Mouse (Mus musculus) cortical plate, adult 2 months (tissue): ENCODE measurements around the gene Mef2b. TPM values are rescaled to one million over a fixed set of nuclear protein-coding genes. Genes with fewer than 3 reads are reported as not detected.

ENCODE experiments used
- H3K27ac ChIP-seq: fragments of 200-500 bp; 2 replicates; pipeline ENCODE4 v1.5.1; 2012; ENCODE audit warnings: low read length, control low read depth, inconsistent platforms; ENCODE audit not compliant: insufficient read depth
- H3K4me1 ChIP-seq: fragments of 200-500 bp; 2 replicates; pipeline ENCODE4 v1.6.1; 2011; ENCODE audit warnings: low read length; ENCODE audit not compliant: control insufficient read depth, insufficient read depth
- H3K4me3 ChIP-seq: fragments of 200-500 bp; 2 replicates; pipeline ENCODE4 v1.5.1; 2011; ENCODE audit warnings: mild to moderate bottlenecking, low read length, control low read depth; ENCODE audit not compliant: insufficient read depth
- CTCF ChIP-seq: fragments of 200-500 bp; IDR thresholded peaks from 2 replicates; pipeline ENCODE4 v1.5.1; 2011; ENCODE audit warnings: mild to moderate bottlenecking, control low read depth, low read length; ENCODE audit not compliant: insufficient read depth; ENCODE audit errors: extremely low read depth
- POLR2A ChIP-seq: fragments of 200-500 bp; IDR thresholded peaks from 2 replicates; pipeline ENCODE4 v1.6.1; 2011; ENCODE audit warnings: mild to moderate bottlenecking, low read length, control low read depth; ENCODE audit not compliant: insufficient read depth; ENCODE audit errors: extremely low read depth
- polyA plus RNA-seq: library from polyadenylated mRNA; depleted of rRNA; stranded (reverse); fragments of >200 nt; gene quantifications from 2 replicates; pipeline ENCODE4 v1.2.3, GENCODE M21; 2012

Mef2b gene
- polyA plus RNA-seq, 1 experiment: 0.17 TPM

DNA sequence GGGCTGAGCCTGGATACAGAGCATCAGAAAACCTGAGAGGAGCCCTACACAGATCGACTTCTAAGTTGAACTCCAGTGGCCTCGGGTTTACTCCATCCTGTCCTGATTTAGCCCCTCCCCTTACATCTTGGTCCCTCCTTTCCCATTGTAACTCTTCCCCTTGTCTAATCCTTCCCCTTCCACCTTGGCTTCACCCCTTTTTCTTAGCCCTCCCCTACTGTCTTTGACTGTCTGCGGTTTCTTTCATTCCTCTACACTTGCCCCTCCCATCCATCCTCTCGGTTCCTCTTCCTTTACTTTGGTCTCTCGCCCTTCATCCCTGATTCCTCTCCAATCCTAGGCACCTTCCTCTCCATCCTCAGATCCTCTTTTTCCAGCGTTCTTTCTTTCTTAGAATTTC, 25.0 kb upstream of the Mef2b start:
- Histone ChIP-seq H3K4me3 (no peak overlapping the region), H3K4me1 (peaks cover 19% of the 10 kb centered on the region), H3K27ac (no peak overlapping the region)
- no peak for TF ChIP-seq CTCF
- TF ChIP-seq POLR2A: no peak

DNA sequence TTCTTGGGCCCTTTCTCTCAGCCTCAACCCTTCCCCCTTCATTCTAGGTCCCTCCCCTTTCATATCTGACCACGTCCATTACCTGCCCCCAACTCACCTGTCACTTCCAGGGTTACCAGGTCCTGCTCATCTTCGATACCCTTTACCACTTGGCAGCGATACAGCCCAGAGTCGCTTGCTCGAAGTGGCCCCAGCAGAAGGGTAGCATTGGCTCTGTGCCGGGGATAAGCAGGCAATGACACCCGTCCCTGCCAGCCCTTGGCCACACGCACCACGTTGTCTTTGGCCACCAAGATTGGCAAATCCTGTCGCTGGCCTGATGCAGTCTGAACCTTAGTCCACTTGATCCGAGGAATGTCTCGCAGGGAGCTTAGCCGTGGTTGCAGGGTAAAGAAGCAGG, 24.6 kb upstream of the Mef2b start:
- peaks cover 16% of the 10 kb centered on the region for H3K4me1 ChIP-seq
- TF ChIP-seq CTCF (no peak), POLR2A (no peak)
- no peak overlapping the region for H3K4me3 ChIP-seq
- H3K27ac ChIP-seq: no peak overlapping the region

DNA sequence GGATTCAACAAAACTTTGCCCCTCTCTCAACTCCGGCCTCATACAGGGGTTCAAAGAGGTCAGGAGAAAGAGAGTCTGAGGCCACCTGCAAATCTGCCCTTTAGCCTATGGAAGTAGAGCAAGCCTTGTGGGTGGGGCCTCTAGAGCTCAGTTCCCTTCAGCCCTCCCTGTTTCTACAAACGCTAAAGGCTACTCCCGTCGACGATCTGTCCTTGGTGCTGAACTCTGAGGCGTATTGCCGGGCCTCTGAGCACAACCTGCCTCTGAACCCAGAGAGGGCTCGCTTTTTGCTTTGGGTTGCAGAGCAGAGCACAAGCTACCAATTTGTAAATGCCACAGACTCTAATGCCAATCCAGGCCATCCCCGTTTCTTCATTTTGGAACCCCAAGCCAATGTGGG, 21.9 kb upstream of the Mef2b start:
- Histone ChIP-seq H3K27ac (no peak overlapping the region), H3K4me1 (peaks cover 15% of the 10 kb centered on the region), H3K4me3 (peak overlapping the region; percentile 62; the same call in 1 of the 2 replicates)
- TF ChIP-seq CTCF: no peak
- TF ChIP-seq POLR2A: no peak

DNA sequence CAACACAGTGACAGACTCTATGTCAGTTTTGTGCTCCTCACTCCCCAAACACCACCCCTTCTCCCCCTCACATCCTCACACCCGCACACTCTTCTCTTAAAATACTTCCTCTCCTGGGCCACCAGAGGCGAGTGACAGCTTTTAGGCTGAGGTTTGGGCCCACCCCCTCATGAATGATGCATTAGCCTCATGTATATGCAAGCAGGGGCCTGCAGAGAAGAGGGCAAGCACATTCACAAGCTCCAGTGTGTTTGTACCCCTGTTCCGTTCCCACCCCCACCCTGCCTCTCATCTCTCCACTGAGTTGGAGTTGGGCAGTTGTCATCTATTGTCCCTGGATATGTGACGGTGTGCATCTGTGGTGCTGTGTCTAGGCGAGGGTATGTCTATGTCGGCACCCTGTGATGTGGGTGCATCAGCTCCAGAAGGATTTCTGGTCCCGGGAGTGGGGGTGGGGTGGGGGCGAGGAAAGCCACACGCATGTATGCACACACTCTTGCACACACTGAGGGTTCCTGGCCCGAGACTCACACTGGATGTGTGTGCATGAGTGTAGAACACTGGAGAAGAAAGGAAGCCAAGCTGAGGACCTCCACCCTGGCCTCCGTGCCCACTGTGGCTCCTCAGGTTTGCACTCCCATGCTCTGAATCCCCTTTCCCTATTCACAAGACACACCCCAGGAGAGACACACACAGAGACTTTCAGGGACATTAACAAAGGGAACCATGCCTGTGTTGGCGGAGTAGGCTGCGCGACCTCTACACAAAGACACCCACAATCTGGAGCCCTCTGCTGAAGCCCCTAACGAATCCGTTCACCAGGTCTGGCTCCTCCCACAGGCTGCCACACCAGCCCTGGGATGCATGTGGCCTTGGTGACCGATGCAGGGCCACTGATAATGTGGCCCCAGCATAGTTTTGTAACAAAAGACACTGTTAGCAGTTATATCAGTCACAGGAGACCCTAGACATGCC, 20.5 kb upstream of the Mef2b start:
- TF ChIP-seq CTCF (no peak), POLR2A (peak; percentile 68)
- Histone ChIP-seq H3K4me3 (peak overlapping the region; percentile 62), H3K4me1 (peaks cover 10% of the 10 kb centered on the region), H3K27ac (peak overlapping the region; percentile 38)

DNA sequence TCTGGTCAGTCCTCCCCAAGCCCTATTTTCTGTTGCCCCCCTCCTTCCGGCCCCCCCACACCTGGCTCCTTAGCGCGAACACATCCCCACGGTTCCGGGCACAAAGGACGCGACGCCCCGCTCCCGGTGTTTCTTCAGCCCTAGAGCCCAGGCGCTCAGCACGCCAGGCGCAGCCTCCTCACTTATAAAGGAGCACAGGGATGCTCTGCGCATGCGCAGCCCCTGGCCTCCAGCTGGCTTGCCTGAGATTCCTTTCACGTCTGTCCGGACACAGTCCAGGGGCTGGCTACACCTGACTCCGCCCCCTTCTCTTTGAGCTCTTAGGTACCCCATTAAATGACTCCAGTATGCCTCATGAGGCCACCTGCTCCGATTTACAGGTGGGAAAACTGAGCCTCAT, 18.8 kb upstream of the Mef2b start, which contains the start of gene Ncan:
Ncan (minus strand) TSS at position 207 of the 400 bp plus-strand sequence.
- Histone ChIP-seq H3K4me3 (peak within 1 kb of the TSS; percentile 62), H3K27ac (peak within 1 kb of the TSS; percentile 38), H3K4me1 (peaks cover 12% of the 10 kb centered on the region)
- TF ChIP-seq POLR2A (peak; percentile 100), CTCF (no peak)

DNA sequence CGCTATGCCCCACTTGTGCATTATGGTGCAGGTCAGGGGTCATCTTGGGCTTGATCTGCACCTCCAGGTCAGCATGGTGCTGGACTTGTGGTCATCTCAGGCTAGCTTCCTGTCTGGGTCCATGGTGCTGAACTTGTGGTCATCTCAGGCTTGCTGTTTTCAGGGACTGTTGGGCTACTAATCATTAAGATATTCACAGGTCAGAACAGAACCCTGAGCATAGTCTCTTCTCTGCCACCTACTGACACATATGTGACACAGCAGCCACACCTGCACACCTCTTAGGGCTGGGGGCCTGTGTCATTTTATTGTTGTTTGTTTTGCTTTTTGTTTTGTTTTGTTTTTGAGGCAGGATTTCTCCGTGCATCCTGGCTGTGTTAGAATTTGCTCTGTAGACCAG, 16.6 kb upstream of the Mef2b start:
- no peak overlapping the region for H3K27ac ChIP-seq
- peaks cover 2% of the 10 kb centered on the region; the same call in 1 of the 2 replicates for H3K4me1 ChIP-seq
- TF ChIP-seq CTCF (peak; percentile 50), POLR2A (no peak)
- no peak overlapping the region for H3K4me3 ChIP-seq

DNA sequence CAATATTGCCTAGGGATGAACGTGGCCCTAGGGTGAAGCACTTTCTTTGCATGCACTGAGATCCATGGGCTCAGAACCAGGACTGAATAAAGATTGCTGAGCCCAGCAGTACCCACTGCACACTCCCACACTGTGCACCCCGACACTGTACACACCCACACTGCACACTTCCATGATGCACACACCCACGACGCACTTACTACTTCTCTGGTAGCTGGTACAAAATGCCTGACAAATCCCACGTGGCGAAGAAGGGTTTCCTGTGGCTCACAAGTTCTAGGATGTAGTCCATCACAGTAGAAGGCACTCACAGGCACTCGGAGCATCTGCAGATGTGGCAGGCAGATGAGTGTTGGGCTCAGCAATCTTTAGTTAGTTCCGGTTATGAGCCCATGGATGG, 14.5 kb upstream of the Mef2b start:
- TF ChIP-seq CTCF (no peak), POLR2A (no peak)
- Histone ChIP-seq H3K4me3 (no peak overlapping the region), H3K27ac (no peak overlapping the region), H3K4me1 (peaks cover 2% of the 10 kb centered on the region; the same call in 1 of the 2 replicates)

DNA sequence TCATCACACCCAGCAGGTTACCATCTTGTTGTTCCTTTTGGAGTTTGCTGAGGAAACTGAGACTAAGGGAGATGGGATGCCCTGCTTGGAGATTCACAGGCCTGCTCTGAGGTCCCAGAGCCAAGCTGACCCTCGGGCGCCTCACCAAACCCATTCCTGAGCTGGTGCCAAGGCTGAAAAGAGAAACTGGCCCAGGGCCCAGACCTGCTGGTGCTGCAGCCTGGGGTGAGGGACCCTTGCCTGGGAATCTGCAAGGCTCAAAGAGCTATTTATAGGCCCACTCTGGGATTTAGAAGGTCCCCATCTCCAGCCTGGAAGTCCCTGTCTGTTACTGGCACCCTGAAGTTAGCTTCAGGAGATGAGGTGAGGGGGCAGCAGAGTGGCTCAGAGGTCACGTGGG, 11.1 kb upstream of the Mef2b start:
- Histone ChIP-seq H3K4me3 (no peak overlapping the region), H3K27ac (peak overlapping the region; percentile 66), H3K4me1 (peaks cover 5% of the 10 kb centered on the region)
- no peak for TF ChIP-seq POLR2A
- no peak for TF ChIP-seq CTCF

DNA sequence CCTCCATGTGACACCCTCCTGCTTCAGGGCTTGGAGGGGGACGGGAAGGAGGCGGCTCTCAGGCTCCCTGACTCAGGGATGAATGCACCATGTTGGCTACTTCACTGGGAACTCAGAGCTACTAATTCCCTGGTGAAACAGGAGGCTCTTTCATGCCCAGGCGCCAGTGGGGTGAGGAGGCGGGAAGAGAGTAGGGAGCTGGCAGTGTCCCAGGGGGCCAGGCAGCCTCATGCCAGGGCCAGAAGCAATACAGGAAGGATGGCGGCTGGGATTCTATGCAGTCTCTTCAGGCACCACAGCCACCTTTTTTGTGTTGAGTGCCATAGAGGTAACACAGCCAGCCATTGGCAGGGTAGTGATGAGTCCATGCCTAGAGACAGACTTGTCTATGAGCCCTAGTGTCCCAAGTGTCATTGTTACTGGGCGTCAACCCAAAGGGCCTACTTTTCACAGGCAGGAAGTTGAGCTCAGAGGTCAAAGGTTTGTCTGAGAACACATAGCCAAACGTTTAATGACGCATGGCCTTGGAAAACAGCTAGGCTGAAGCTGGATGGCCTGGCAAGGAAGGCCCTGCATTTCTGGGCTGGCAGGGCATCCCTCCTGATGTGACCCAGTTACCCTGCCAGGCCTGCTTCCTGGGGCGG, 10.1 kb upstream of the Mef2b start:
- Histone ChIP-seq H3K4me1 (peaks cover 5% of the 10 kb centered on the region), H3K27ac (peak overlapping the region; percentile 84; the same call in 1 of the 2 replicates), H3K4me3 (no peak overlapping the region)
- TF ChIP-seq POLR2A (no peak), CTCF (no peak)

DNA sequence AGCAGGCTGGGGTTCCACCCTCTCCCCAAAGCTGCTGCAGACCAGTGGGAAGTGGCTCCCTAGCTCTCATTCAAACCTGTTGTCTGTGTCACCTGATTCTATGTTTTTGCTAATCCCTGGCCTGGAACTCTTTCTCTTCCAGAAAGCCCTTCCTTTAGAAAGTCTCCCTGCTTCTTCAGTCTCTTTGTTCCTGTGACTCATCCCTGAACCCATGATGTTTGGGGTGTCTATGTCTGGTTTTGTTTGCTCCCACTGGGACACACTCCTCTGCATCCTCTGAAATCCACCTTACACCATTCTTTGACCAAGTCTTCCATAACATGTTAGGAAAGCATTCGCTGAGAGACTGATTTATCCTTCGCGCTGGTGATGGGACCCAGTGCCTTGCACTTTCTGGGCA, 9.4 kb upstream of the Mef2b start:
- Histone ChIP-seq H3K27ac (peak overlapping the region; percentile 84; the same call in 1 of the 2 replicates), H3K4me3 (no peak overlapping the region), H3K4me1 (peaks cover 3% of the 10 kb centered on the region)
- TF ChIP-seq POLR2A (no peak), CTCF (no peak)
